Mouse (Mus musculus): ENCODE measurements at regions not wholly inside any gene's neighbourhood (a gene's known extent, or its start where the extent isn't known, plus 50 kb on each side); places are given as distances from the start of the nearest gene placed in this dataset.

GRCm38 (mm10) chr7:95959068-95959467, 212.0 kb upstream of the Tenm4 start:
- H3K4me1 ChIP-seq (replicated peaks; ENCODE audit: low read depth, low read length): no peaks in the 10 kb centered on the region
- H3K4me3 ChIP-seq (replicated peaks; ENCODE audit: low read length): no peak overlapping the region
- no peaks in the 10 kb centered on the region for H3K36me3 ChIP-seq (ENCODE audit: insufficient read depth, low read length)
- TF ChIP-seq POU5F1 (IDR thresholded peaks at IDR 0.05; ENCODE audit: borderline replicate concordance, low read length): no peak
- TF ChIP-seq CTCF (conservative IDR thresholded peaks at IDR 0.05; ENCODE audit: low read length): no peak
- TF ChIP-seq NANOG (IDR thresholded peaks at IDR 0.05; ENCODE audit: borderline replicate concordance, low read length): no peak
- H3K27me3 ChIP-seq (ENCODE audit: insufficient read depth, low read length): peaks cover 22% of the 10 kb centered on the region
- no peaks in the 10 kb centered on the region for H3K9me3 ChIP-seq (ENCODE audit: low read length)

GRCm38 (mm10) chr7:95971863-95972262, 199.2 kb upstream of the Tenm4 start:
- Histone ChIP-seq H3K27me3 (ENCODE audit: insufficient read depth, low read length) (peaks cover 14% of the 10 kb centered on the region; the same call in 1 of the 2 replicates), H3K9me3 (ENCODE audit: low read length) (no peaks in the 10 kb centered on the region), H3K4me3 (replicated peaks; ENCODE audit: low read length) (no peak overlapping the region), H3K36me3 (ENCODE audit: insufficient read depth, low read length) (no peaks in the 10 kb centered on the region), H3K4me1 (replicated peaks; ENCODE audit: low read depth, low read length) (no peaks in the 10 kb centered on the region)
- TF ChIP-seq CTCF (conservative IDR thresholded peaks at IDR 0.05; ENCODE audit: low read length) (no peak), POU5F1 (IDR thresholded peaks at IDR 0.05; ENCODE audit: borderline replicate concordance, low read length) (no peak), NANOG (IDR thresholded peaks at IDR 0.05; ENCODE audit: borderline replicate concordance, low read length) (no peak)

GRCm38 (mm10) chr7:95974085-95974484, 197.0 kb upstream of the Tenm4 start:
- H3K9me3 ChIP-seq (ENCODE audit: low read length): no peaks in the 10 kb centered on the region
- peaks cover 12% of the 10 kb centered on the region; the same call in 1 of the 2 replicates for H3K27me3 ChIP-seq (ENCODE audit: insufficient read depth, low read length)
- no peak overlapping the region for H3K4me3 ChIP-seq (replicated peaks; ENCODE audit: low read length)
- no peaks in the 10 kb centered on the region for H3K36me3 ChIP-seq (ENCODE audit: insufficient read depth, low read length)
- no peaks in the 10 kb centered on the region for H3K4me1 ChIP-seq (replicated peaks; ENCODE audit: low read depth, low read length)
- TF ChIP-seq POU5F1 (IDR thresholded peaks at IDR 0.05; ENCODE audit: borderline replicate concordance, low read length): no peak
- no peak for TF ChIP-seq CTCF (conservative IDR thresholded peaks at IDR 0.05; ENCODE audit: low read length)
- no peak for TF ChIP-seq NANOG (IDR thresholded peaks at IDR 0.05; ENCODE audit: borderline replicate concordance, low read length)

- Histone ChIP-seq H3K4me3 (replicated peaks; ENCODE audit: low read length) (no peak overlapping the region), H3K36me3 (ENCODE audit: insufficient read depth, low read length) (no peaks in the 10 kb centered on the region), H3K27me3 (ENCODE audit: insufficient read depth, low read length) (peaks cover 33% of the 10 kb centered on the region), H3K9me3 (ENCODE audit: low read length) (no peaks in the 10 kb centered on the region), H3K4me1 (replicated peaks; ENCODE audit: low read depth, low read length) (peaks cover 20% of the 10 kb centered on the region)
- TF ChIP-seq NANOG (IDR thresholded peaks at IDR 0.05; ENCODE audit: borderline replicate concordance, low read length) (peak; percentile 49; the same call in 1 of the 2 replicates), POU5F1 (IDR thresholded peaks at IDR 0.05; ENCODE audit: borderline replicate concordance, low read length) (no peak)
Observed at GRCm38 (mm10) chr7:95991250-95992032, 179.6 kb upstream of the Tenm4 start.

GRCm38 (mm10) chr7:95992033-95992516, 179.0 kb upstream of the Tenm4 start:
- TF ChIP-seq POU5F1 (IDR thresholded peaks at IDR 0.05; ENCODE audit: borderline replicate concordance, low read length) (no peak), CTCF (conservative IDR thresholded peaks at IDR 0.05; ENCODE audit: low read length) (no peak), NANOG (IDR thresholded peaks at IDR 0.05; ENCODE audit: borderline replicate concordance, low read length) (no peak)
- Histone ChIP-seq H3K9me3 (ENCODE audit: low read length) (no peaks in the 10 kb centered on the region), H3K36me3 (ENCODE audit: insufficient read depth, low read length) (no peaks in the 10 kb centered on the region), H3K27me3 (ENCODE audit: insufficient read depth, low read length) (peaks cover 29% of the 10 kb centered on the region), H3K4me1 (replicated peaks; ENCODE audit: low read depth, low read length) (peaks cover 20% of the 10 kb centered on the region), H3K4me3 (replicated peaks; ENCODE audit: low read length) (no peak overlapping the region)

- H3K27me3 ChIP-seq (ENCODE audit: insufficient read depth, low read length): peaks cover 27% of the 10 kb centered on the region
- no peak for TF ChIP-seq NANOG (IDR thresholded peaks at IDR 0.05; ENCODE audit: borderline replicate concordance, low read length)
- TF ChIP-seq POU5F1 (IDR thresholded peaks at IDR 0.05; ENCODE audit: borderline replicate concordance, low read length): no peak
- TF ChIP-seq CTCF (conservative IDR thresholded peaks at IDR 0.05; ENCODE audit: low read length): no peak
- no peaks in the 10 kb centered on the region for H3K9me3 ChIP-seq (ENCODE audit: low read length)
- no peak overlapping the region for H3K4me3 ChIP-seq (replicated peaks; ENCODE audit: low read length)
- H3K36me3 ChIP-seq (ENCODE audit: insufficient read depth, low read length): no peaks in the 10 kb centered on the region
- peaks cover 20% of the 10 kb centered on the region for H3K4me1 ChIP-seq (replicated peaks; ENCODE audit: low read depth, low read length)
Observed at GRCm38 (mm10) chr7:95992521-95992920, 178.5 kb upstream of the Tenm4 start.

GRCm38 (mm10) chr7:95997190-95997589, 173.9 kb upstream of the Tenm4 start:
- Histone ChIP-seq H3K4me1 (replicated peaks; ENCODE audit: low read depth, low read length) (peaks cover 15% of the 10 kb centered on the region), H3K27me3 (ENCODE audit: insufficient read depth, low read length) (peaks cover 38% of the 10 kb centered on the region), H3K4me3 (replicated peaks; ENCODE audit: low read length) (no peak overlapping the region), H3K36me3 (ENCODE audit: insufficient read depth, low read length) (no peaks in the 10 kb centered on the region), H3K9me3 (ENCODE audit: low read length) (no peaks in the 10 kb centered on the region)
- no peak for TF ChIP-seq NANOG (IDR thresholded peaks at IDR 0.05; ENCODE audit: borderline replicate concordance, low read length)
- no peak for TF ChIP-seq CTCF (conservative IDR thresholded peaks at IDR 0.05; ENCODE audit: low read length)
- TF ChIP-seq POU5F1 (IDR thresholded peaks at IDR 0.05; ENCODE audit: borderline replicate concordance, low read length): no peak

- H3K4me3 ChIP-seq (replicated peaks; ENCODE audit: low read length): no peak overlapping the region
- H3K36me3 ChIP-seq (ENCODE audit: insufficient read depth, low read length): no peaks in the 10 kb centered on the region
- H3K4me1 ChIP-seq (replicated peaks; ENCODE audit: low read depth, low read length): peaks cover 11% of the 10 kb centered on the region
- H3K27me3 ChIP-seq (ENCODE audit: insufficient read depth, low read length): peaks cover 35% of the 10 kb centered on the region
- no peaks in the 10 kb centered on the region for H3K9me3 ChIP-seq (ENCODE audit: low read length)
- TF ChIP-seq CTCF (conservative IDR thresholded peaks at IDR 0.05; ENCODE audit: low read length) (no peak), POU5F1 (IDR thresholded peaks at IDR 0.05; ENCODE audit: borderline replicate concordance, low read length) (no peak), NANOG (IDR thresholded peaks at IDR 0.05; ENCODE audit: borderline replicate concordance, low read length) (no peak)
Observed at GRCm38 (mm10) chr7:95999189-95999588, 171.9 kb upstream of the Tenm4 start.

All from E14TG2a.4 (cell line).